Comparison of ENCODE assay signal across 49 mouse cellular contexts in genomic region chrX:42522868-42523267, GRCm38 (mm10). TPM values are rescaled to one million over a fixed set of nuclear protein-coding genes. Genes with fewer than 3 reads are reported as not detected.
"Had no signal": no experiment of that assay in that cellular context is flagged by ENCODE, and none has a peak within 500 bp of the region (broad histone marks: within the 10 kb centered on the region; RNA-seq: fewer than 3 reads in every experiment).

No protein-coding gene starts in this region.

- H3K4me1 ChIP-seq: heart, embryonic 12.5 days; heart, embryonic 13.5 days; heart, embryonic 15.5 days; hindbrain, embryonic 10.5 days; hindbrain, embryonic 12.5 days; hindbrain, embryonic 13.5 days; hindbrain, embryonic 15.5 days; intestine, embryonic 15.5 days; kidney, embryonic 15.5 days had no signal

- H3K4me3 ChIP-seq: heart, embryonic 12.5 days; heart, embryonic 13.5 days; heart, embryonic 15.5 days; hindbrain, embryonic 10.5 days; hindbrain, embryonic 12.5 days; hindbrain, embryonic 13.5 days; hindbrain, embryonic 15.5 days; intestine, embryonic 15.5 days; kidney, embryonic 15.5 days; layer of hippocampus, adult 2 months; left cerebral cortex, adult 2 months had no signal

- H3K4me2 ChIP-seq: heart, embryonic 11.5 days; heart, embryonic 12.5 days; heart, embryonic 13.5 days; heart, embryonic 15.5 days; hindbrain, embryonic 12.5 days; hindbrain, embryonic 13.5 days; hindbrain, embryonic 15.5 days; intestine, embryonic 15.5 days; kidney, embryonic 15.5 days had no signal

- DNase-seq: heart, postnatal 10 days; heart, postnatal 14 days; heart, postnatal 36 days; heart, postnatal 4 days; kidney, adult 11 months; kidney, adult 18-20 months; kidney, adult 2 months; kidney, adult 8-10 months; kidney, adult 9 months; kidney, postnatal 10 days; kidney, postnatal 14 days; kidney, postnatal 25 days; kidney, postnatal 36 days; kidney, postnatal 4 days; layer of hippocampus, adult 9-11 months; layer of hippocampus, postnatal 36 days had no signal

- H3K9me3 ChIP-seq: heart, embryonic 12.5 days; heart, embryonic 13.5 days; heart, embryonic 15.5 days; hindbrain, embryonic 10.5 days; hindbrain, embryonic 12.5 days; hindbrain, embryonic 13.5 days; hindbrain, embryonic 15.5 days; intestine, embryonic 15.5 days; kidney, embryonic 15.5 days had no signal

- ATAC-seq: hindbrain, embryonic 16.5 days; hindbrain, postnatal 0 days; inflammation-experienced regulatory T-cells, adult 6 months; intestine, embryonic 15.5 days; intestine, embryonic 16.5 days; intestine, postnatal 0 days had no signal

- H3K9ac ChIP-seq: heart, embryonic 12.5 days; heart, embryonic 13.5 days; heart, embryonic 15.5 days; hindbrain, embryonic 12.5 days; hindbrain, embryonic 13.5 days; hindbrain, embryonic 15.5 days; intestine, embryonic 15.5 days; kidney, embryonic 15.5 days had no signal

- H3K36me3 ChIP-seq: heart, embryonic 12.5 days; heart, embryonic 13.5 days; heart, embryonic 15.5 days; hindbrain, embryonic 10.5 days; hindbrain, embryonic 12.5 days; hindbrain, embryonic 13.5 days; hindbrain, embryonic 15.5 days; intestine, embryonic 15.5 days; kidney, embryonic 15.5 days had no signal

- H3K27me3 ChIP-seq: heart, embryonic 12.5 days; heart, embryonic 13.5 days; heart, embryonic 15.5 days; hindbrain, embryonic 12.5 days; hindbrain, embryonic 13.5 days; hindbrain, embryonic 15.5 days; intestine, embryonic 15.5 days; kidney, embryonic 15.5 days had no signal

- H3K27ac ChIP-seq: heart, embryonic 13.5 days; heart, embryonic 15.5 days; hindbrain, embryonic 10.5 days; hindbrain, embryonic 12.5 days; hindbrain, embryonic 13.5 days; hindbrain, embryonic 15.5 days; hindbrain, postnatal 0 days; intestine, embryonic 15.5 days; kidney, embryonic 15.5 days; kidney, postnatal 0 days; layer of hippocampus, adult 2 months; left cerebral cortex, adult 2 months had no signal

RNA-seq across cellular contexts. Expression of gene Sh2d1a, which starts 20.6 kb away (rescaled TPM):
- total RNA-seq: heart, postnatal 25 days; heart, postnatal 36 days; hematopoietic stem cell, adult 5-6 weeks; layer of hippocampus, adult 18-20 months; layer of hippocampus, adult 2 months; layer of hippocampus, adult 8-10 months; layer of hippocampus, postnatal 10 days; layer of hippocampus, postnatal 25 days; layer of hippocampus, postnatal 36 days; left cerebral cortex, adult 18-20 months; left cerebral cortex, adult 2 months; left cerebral cortex, adult 8-10 months had no signal
- polyA plus RNA-seq: heart, embryonic 11.5 days; heart, embryonic 12.5 days; heart, embryonic 13.5 days; heart, embryonic 14.5 days had no signal

RNA-seq across cellular contexts. Expression of gene Tex13c2, which starts 33.4 kb away (rescaled TPM):
- total RNA-seq: heart, postnatal 10 days; heart, postnatal 14 days; heart, postnatal 25 days; heart, postnatal 36 days; heart, postnatal 4 days; hematopoietic stem cell, adult 5-6 weeks; hindbrain, postnatal 0 days; left cerebral cortex, adult 18-20 months; left cerebral cortex, adult 2 months; left cerebral cortex, adult 8-10 months had no signal
- polyA plus RNA-seq: heart, embryonic 11.5 days; heart, embryonic 12.5 days; heart, embryonic 13.5 days; heart, embryonic 14.5 days; heart, embryonic 15.5 days; heart, embryonic 16.5 days; heart, postnatal 0 days; hindbrain, embryonic 10.5 days; hindbrain, embryonic 11.5 days; hindbrain, embryonic 12.5 days; hindbrain, embryonic 15.5 days; hindbrain, embryonic 16.5 days; hindbrain, postnatal 0 days; intestine, embryonic 14.5 days; intestine, embryonic 15.5 days; intestine, embryonic 16.5 days; intestine, postnatal 0 days; kidney, adult 2 months; kidney, embryonic 14.5 days; kidney, embryonic 15.5 days; kidney, embryonic 16.5 days; kidney, postnatal 0 days had no signal
